Mouse (Mus musculus) thymus, adult 2 months (tissue): Measurements from ENCODE around the gene Gm8374.
"Not testable (repeated sequence)": the region's sequence is repeated elsewhere in the genome, so short reads cannot be mapped to it uniquely, and the experiment has no call there.

Source experiments
- CTCF ChIP-seq: fragments of 200-500 bp; IDR thresholded peaks from 2 replicates; pipeline ENCODE4 v1.5.1; 2012; ENCODE audit warnings: mild to moderate bottlenecking, control low read depth, low read length, moderate library complexity, borderline replicate concordance; ENCODE audit not compliant: control insufficient read depth, poor library complexity, insufficient read depth; ENCODE audit errors: extremely low read depth
- POLR2A ChIP-seq: fragments of 200-500 bp; IDR thresholded peaks from 2 replicates; pipeline ENCODE4 v1.6.1; 2012; ENCODE audit warnings: mild to moderate bottlenecking, low read length, control low read depth, moderate library complexity; ENCODE audit not compliant: control insufficient read depth, poor library complexity, insufficient read depth; ENCODE audit errors: extremely low read depth

- TF ChIP-seq CTCF, POLR2A: not testable (repeated sequence)
Measured at GRCm38 (mm10) chr14:7315093-7315492, 49.8 kb downstream of the Gm8374 start.
